Mouse (Mus musculus): Measurements from ENCODE around the gene Sspo. TPM values are rescaled to one million over a fixed set of nuclear protein-coding genes. Genes with fewer than 3 reads are reported as not detected.
"Not testable (repeated sequence)": the region's sequence is repeated elsewhere in the genome, so short reads cannot be mapped to it uniquely, and the experiment has no call there.

Sspo gene
- polyA plus RNA-seq, 1 experiment, result 0.13 TPM

GRCm38 (mm10) chr6:48508087-48508486 is 60.1 kb downstream of the Sspo start:
- H3K79me3 ChIP-seq (ENCODE audit: low read depth), result peaks cover 4% of the 10 kb centered on the region
- H3K36me3 ChIP-seq (ENCODE audit: control insufficient read depth, insufficient read depth), result peaks cover 24% of the 10 kb centered on the region
- TF ChIP-seq CEBPB (IDR thresholded peaks at IDR 0.05; ENCODE audit: low read depth) (no peak), CTCF (IDR thresholded peaks at IDR 0.05; ENCODE audit: control insufficient read depth, insufficient read depth, insufficient read length) (no peak), MAX (IDR thresholded peaks at IDR 0.05) (no peak), MYOG (IDR thresholded peaks at IDR 0.05; ENCODE audit: control insufficient read depth, extremely low read depth, insufficient read length) (no peak), USF1 (IDR thresholded peaks at IDR 0.05; ENCODE audit: low read depth) (no peak), MYOD1 (IDR thresholded peaks at IDR 0.05; ENCODE audit: control insufficient read depth, insufficient read length, low read depth) (no peak), FOSL1 (IDR thresholded peaks at IDR 0.05; ENCODE audit: insufficient read depth, low read length, poor library complexity, severe bottlenecking) (no peak)
- no peak overlapping the region for H3ac ChIP-seq (ENCODE audit: control insufficient read depth, insufficient read length, low read depth)
- H3K4me3 ChIP-seq (ENCODE audit: insufficient read depth, poor library complexity, severe bottlenecking), result no peak overlapping the region
- peaks cover 32% of the 10 kb centered on the region for H3K79me2 ChIP-seq (ENCODE audit: control insufficient read depth, insufficient read depth)
- H3K27me3 ChIP-seq (ENCODE audit: control insufficient read depth, insufficient read depth, insufficient read length), result no peaks in the 10 kb centered on the region

GRCm38 (mm10) chr6:48510426-48510825 is 62.4 kb downstream of the Sspo start:
- peaks cover 44% of the 10 kb centered on the region for H3K36me3 ChIP-seq (ENCODE audit: control insufficient read depth, insufficient read depth)
- no peak overlapping the region for H3K4me3 ChIP-seq (ENCODE audit: insufficient read depth, poor library complexity, severe bottlenecking)
- H3ac ChIP-seq (ENCODE audit: control insufficient read depth, insufficient read length, low read depth), result no peak overlapping the region
- H3K79me2 ChIP-seq (ENCODE audit: control insufficient read depth, insufficient read depth), result peaks cover 24% of the 10 kb centered on the region
- no peaks in the 10 kb centered on the region for H3K79me3 ChIP-seq (ENCODE audit: low read depth)
- no peaks in the 10 kb centered on the region for H3K27me3 ChIP-seq (ENCODE audit: control insufficient read depth, insufficient read depth, insufficient read length)
- no peak for TF ChIP-seq MYOG (IDR thresholded peaks at IDR 0.05; ENCODE audit: control insufficient read depth, extremely low read depth, insufficient read length)
- peak; percentile 72 for TF ChIP-seq MAX (IDR thresholded peaks at IDR 0.05)
- TF ChIP-seq MYOD1 (IDR thresholded peaks at IDR 0.05; ENCODE audit: control insufficient read depth, insufficient read length, low read depth), result peak; percentile 94
- no peak for TF ChIP-seq CTCF (IDR thresholded peaks at IDR 0.05; ENCODE audit: control insufficient read depth, insufficient read depth, insufficient read length)
- TF ChIP-seq FOSL1 (IDR thresholded peaks at IDR 0.05; ENCODE audit: insufficient read depth, low read length, poor library complexity, severe bottlenecking), result no peak
- TF ChIP-seq CEBPB (IDR thresholded peaks at IDR 0.05; ENCODE audit: low read depth), result no peak
- TF ChIP-seq USF1 (IDR thresholded peaks at IDR 0.05; ENCODE audit: low read depth), result no peak

GRCm38 (mm10) chr6:48511861-48512260 is 63.8 kb downstream of the Sspo start:
- Histone ChIP-seq H3K27me3 (ENCODE audit: control insufficient read depth, insufficient read depth, insufficient read length) (no peaks in the 10 kb centered on the region), H3K79me2 (ENCODE audit: control insufficient read depth, insufficient read depth) (peaks cover 15% of the 10 kb centered on the region), H3K36me3 (ENCODE audit: control insufficient read depth, insufficient read depth) (peaks cover 49% of the 10 kb centered on the region), H3K4me3 (ENCODE audit: insufficient read depth, poor library complexity, severe bottlenecking) (no peak overlapping the region), H3K79me3 (ENCODE audit: low read depth) (no peaks in the 10 kb centered on the region), H3ac (ENCODE audit: control insufficient read depth, insufficient read length, low read depth) (no peak overlapping the region)
- TF ChIP-seq MYOD1 (IDR thresholded peaks at IDR 0.05; ENCODE audit: control insufficient read depth, insufficient read length, low read depth) (no peak), FOSL1 (IDR thresholded peaks at IDR 0.05; ENCODE audit: insufficient read depth, low read length, poor library complexity, severe bottlenecking) (no peak), MYOG (IDR thresholded peaks at IDR 0.05; ENCODE audit: control insufficient read depth, extremely low read depth, insufficient read length) (no peak), CEBPB (IDR thresholded peaks at IDR 0.05; ENCODE audit: low read depth) (no peak), CTCF (IDR thresholded peaks at IDR 0.05; ENCODE audit: control insufficient read depth, insufficient read depth, insufficient read length) (no peak), USF1 (IDR thresholded peaks at IDR 0.05; ENCODE audit: low read depth) (no peak), MAX (IDR thresholded peaks at IDR 0.05) (no peak)

DNA sequence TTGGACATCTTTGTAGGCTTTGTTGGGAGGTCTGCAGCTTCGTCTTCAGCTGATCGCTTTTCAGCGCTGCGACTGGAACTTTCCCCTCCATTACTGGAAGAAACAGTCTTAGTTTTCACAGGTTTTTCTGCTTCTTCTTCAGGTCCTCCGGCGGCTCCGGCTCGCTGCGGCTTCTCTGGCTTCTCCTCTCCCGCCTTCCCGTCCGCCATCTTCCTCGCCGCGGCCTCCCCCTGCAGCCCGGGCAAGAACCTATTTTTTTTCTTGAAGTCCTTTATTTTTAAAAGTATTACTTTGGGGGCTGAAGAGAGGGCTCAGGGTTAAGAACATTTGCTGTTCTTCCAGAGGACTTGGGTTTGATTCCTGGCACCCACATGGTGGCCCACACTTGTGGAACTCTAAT is 76.9 kb downstream of the Sspo start:
- H3K79me3 ChIP-seq (ENCODE audit: low read depth); H3K79me2 ChIP-seq (ENCODE audit: control insufficient read depth, insufficient read depth); H3ac ChIP-seq (ENCODE audit: control insufficient read depth, insufficient read length, low read depth); H3K27me3 ChIP-seq (ENCODE audit: control insufficient read depth, insufficient read depth, insufficient read length); H3K4me3 ChIP-seq (ENCODE audit: insufficient read depth, poor library complexity, severe bottlenecking): not testable (repeated sequence)
- peaks cover 11% of the 10 kb centered on the region for H3K36me3 ChIP-seq (ENCODE audit: control insufficient read depth, insufficient read depth)

- Histone ChIP-seq H3K36me3 (ENCODE audit: control insufficient read depth, insufficient read depth) (peaks cover 19% of the 10 kb centered on the region), H3K79me3 (ENCODE audit: low read depth) (no peaks in the 10 kb centered on the region), H3ac (ENCODE audit: control insufficient read depth, insufficient read length, low read depth) (no peak overlapping the region), H3K4me3 (ENCODE audit: insufficient read depth, poor library complexity, severe bottlenecking) (no peak overlapping the region), H3K27me3 (ENCODE audit: control insufficient read depth, insufficient read depth, insufficient read length) (no peaks in the 10 kb centered on the region), H3K79me2 (ENCODE audit: control insufficient read depth, insufficient read depth) (no peaks in the 10 kb centered on the region)
- TF ChIP-seq CEBPB (IDR thresholded peaks at IDR 0.05; ENCODE audit: low read depth) (no peak), MAX (IDR thresholded peaks at IDR 0.05) (no peak), CTCF (IDR thresholded peaks at IDR 0.05; ENCODE audit: control insufficient read depth, insufficient read depth, insufficient read length) (no peak), MYOG (IDR thresholded peaks at IDR 0.05; ENCODE audit: control insufficient read depth, extremely low read depth, insufficient read length) (no peak), MYOD1 (IDR thresholded peaks at IDR 0.05; ENCODE audit: control insufficient read depth, insufficient read length, low read depth) (no peak), FOSL1 (IDR thresholded peaks at IDR 0.05; ENCODE audit: insufficient read depth, low read length, poor library complexity, severe bottlenecking) (no peak), USF1 (IDR thresholded peaks at IDR 0.05; ENCODE audit: low read depth) (no peak)
Observed at GRCm38 (mm10) chr6:48527901-48528300, 79.9 kb downstream of the Sspo start.

DNA sequence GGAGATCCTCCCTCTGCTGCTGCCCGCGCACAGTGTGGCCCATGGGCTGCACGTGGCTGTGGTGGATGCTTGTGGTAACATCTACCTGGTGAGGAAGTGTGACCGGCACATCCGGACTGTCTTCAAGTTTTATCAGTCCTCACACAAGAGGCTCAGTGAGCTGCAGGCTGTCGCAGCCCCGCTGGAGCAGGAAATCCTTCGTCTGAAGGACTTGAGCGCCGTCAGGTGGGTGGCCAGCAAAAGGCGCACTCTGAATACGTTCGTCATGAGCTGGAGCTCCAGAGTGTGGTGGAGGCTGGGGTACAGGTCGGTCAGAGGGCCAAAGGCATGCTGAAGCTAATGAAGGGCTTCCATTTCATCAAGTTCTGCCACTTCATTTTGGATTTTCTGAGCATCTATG is 81.2 kb downstream of the Sspo start:
- Histone ChIP-seq H3K4me3 (ENCODE audit: insufficient read depth, poor library complexity, severe bottlenecking) (no peak overlapping the region), H3K79me3 (ENCODE audit: low read depth) (no peaks in the 10 kb centered on the region), H3ac (ENCODE audit: control insufficient read depth, insufficient read length, low read depth) (no peak overlapping the region), H3K36me3 (ENCODE audit: control insufficient read depth, insufficient read depth) (peaks cover 19% of the 10 kb centered on the region), H3K27me3 (ENCODE audit: control insufficient read depth, insufficient read depth, insufficient read length) (no peaks in the 10 kb centered on the region), H3K79me2 (ENCODE audit: control insufficient read depth, insufficient read depth) (no peaks in the 10 kb centered on the region)
- TF ChIP-seq MAX (IDR thresholded peaks at IDR 0.05) (no peak), FOSL1 (IDR thresholded peaks at IDR 0.05; ENCODE audit: insufficient read depth, low read length, poor library complexity, severe bottlenecking) (no peak), CEBPB (IDR thresholded peaks at IDR 0.05; ENCODE audit: low read depth) (no peak), CTCF (IDR thresholded peaks at IDR 0.05; ENCODE audit: control insufficient read depth, insufficient read depth, insufficient read length) (no peak), USF1 (IDR thresholded peaks at IDR 0.05; ENCODE audit: low read depth) (no peak), MYOD1 (IDR thresholded peaks at IDR 0.05; ENCODE audit: control insufficient read depth, insufficient read length, low read depth) (no peak), MYOG (IDR thresholded peaks at IDR 0.05; ENCODE audit: control insufficient read depth, extremely low read depth, insufficient read length) (no peak)

Data from C2C12 (cell line).